Mouse (Mus musculus) intestine, embryonic 15.5 days (tissue): ENCODE data around the gene Ccdc187. TPM values are rescaled to one million over a fixed set of nuclear protein-coding genes. Genes with fewer than 3 reads are reported as not detected.

Source experiments
- ATAC-seq: fragments of 200-750 bp; cut with Nextera tagmentation; 2 replicates; pipeline ENCODE4 v1.8.0; 2017; ENCODE audit warnings: moderate TSS enrichment, moderate library complexity
- H3K27ac ChIP-seq: fragments of 300-500 bp; sonication (generic); 2 replicates; pipeline ENCODE4 v1.5.1; 2015; ENCODE audit warnings: mild to moderate bottlenecking, inconsistent platforms
- H3K27me3 ChIP-seq: fragments of 300-500 bp; sonication (generic); replicated peaks from 2 replicates; pipeline ENCODE4 v1.6.1; 2015; ENCODE audit warnings: inconsistent platforms
- H3K36me3 ChIP-seq: fragments of 300-500 bp; sonication (generic); 2 replicates; pipeline ENCODE4 v1.6.1; 2015; ENCODE audit warnings: inconsistent platforms
- H3K4me1 ChIP-seq: fragments of 300-500 bp; sonication (generic); replicated peaks from 2 replicates; pipeline ENCODE4 v1.6.1; 2015; ENCODE audit warnings: inconsistent platforms
- H3K4me2 ChIP-seq: fragments of 300-500 bp; sonication (generic); replicated peaks from 2 replicates; pipeline ENCODE4 v1.6.1; 2015; ENCODE audit warnings: mild to moderate bottlenecking, inconsistent platforms
- H3K4me3 ChIP-seq: fragments of 300-500 bp; sonication (generic); replicated peaks from 2 replicates; pipeline ENCODE4 v1.5.1; 2015; ENCODE audit warnings: inconsistent platforms
- H3K9ac ChIP-seq: fragments of 300-500 bp; sonication (generic); 2 replicates; pipeline ENCODE4 v1.6.1; 2015; ENCODE audit warnings: inconsistent platforms
- H3K9me3 ChIP-seq: fragments of 300-500 bp; sonication (generic); 2 replicates; pipeline ENCODE4 v1.6.1; 2016; ENCODE audit warnings: inconsistent platforms
- WGBS: fragments of 180-500 bp; shearing (Covaris S2); methylation state at CpG from one replicate; pipeline ENCODE4 v1.1.7; 2015; 5-methylcytosine and 5-hydroxymethylcytosine counted together
- polyA plus RNA-seq: library from polyadenylated mRNA; unstranded; fragments of >200 nt; fragmentation: Nextera tagmentation; extraction: Ambion mirVana; gene quantifications from 2 replicates; pipeline ENCODE4 v1.2.1, GENCODE M21; 2015

Ccdc187 gene
- polyA plus RNA-seq, 1 experiment from 2014 or later: 0.36 TPM

- ATAC-seq: no peak
- Histone ChIP-seq H3K4me1 (peaks cover 42% of the 10 kb centered on the region), H3K4me3 (peak overlapping the region; percentile 74), H3K27ac (peak overlapping the region; percentile 92), H3K9me3 (no peaks in the 10 kb centered on the region), H3K36me3 (no peaks in the 10 kb centered on the region), H3K9ac (0 out of 2 replicates have a peak overlapping the region, but pooled peaks have one; percentile 92), H3K27me3 (no peaks in the 10 kb centered on the region), H3K4me2 (peak overlapping the region; percentile 77)
- WGBS: 43% methylated on average over 13 of the region's 13 CpGs
These were observed 20.1 kb upstream of the Ccdc187 start for GRCm38 (mm10) chr2:26314281-26315071.

GRCm38 (mm10) chr2:26313394-26313793 lies 19.0 kb upstream of the Ccdc187 start:
- ATAC-seq: no peak
- H3K9me3 ChIP-seq: no peaks in the 10 kb centered on the region
- WGBS: 84% methylated on average over 1 of the region's 1 CpGs
- no peak overlapping the region for H3K9ac ChIP-seq
- H3K4me3 ChIP-seq: no peak overlapping the region
- H3K4me2 ChIP-seq: no peak overlapping the region
- H3K27me3 ChIP-seq: no peaks in the 10 kb centered on the region
- H3K36me3 ChIP-seq: no peaks in the 10 kb centered on the region
- no peak overlapping the region for H3K27ac ChIP-seq
- peaks cover 46% of the 10 kb centered on the region for H3K4me1 ChIP-seq

- Histone ChIP-seq H3K27me3 (no peaks in the 10 kb centered on the region), H3K27ac (no peak overlapping the region), H3K36me3 (no peaks in the 10 kb centered on the region), H3K4me3 (no peak overlapping the region), H3K4me2 (no peak overlapping the region), H3K9ac (no peak overlapping the region), H3K4me1 (peaks cover 43% of the 10 kb centered on the region), H3K9me3 (no peaks in the 10 kb centered on the region)
- ATAC-seq: no peak
- whole genome bisulfite sequencing: 62% methylated on average over 2 of the region's 2 CpGs
These were observed 18.5 kb upstream of the Ccdc187 start for GRCm38 (mm10) chr2:26312812-26313211.

- no peaks in the 10 kb centered on the region for H3K27me3 ChIP-seq
- H3K27ac ChIP-seq: no peak overlapping the region
These were observed 17.6 kb upstream of the Ccdc187 start for GRCm38 (mm10) chr2:26311936-26312335.

GRCm38 (mm10) chr2:26309739-26310138 lies 15.4 kb upstream of the Ccdc187 start:
- H3K36me3 ChIP-seq: no peaks in the 10 kb centered on the region
- no peak overlapping the region for H3K9ac ChIP-seq
- WGBS: 17% methylated on average over 10 of the region's 10 CpGs
- no peak overlapping the region; the same call in 1 of the 2 replicates for H3K4me2 ChIP-seq
- no peak overlapping the region for H3K4me3 ChIP-seq
- no peaks in the 10 kb centered on the region for H3K27me3 ChIP-seq
- H3K4me1 ChIP-seq: peaks cover 23% of the 10 kb centered on the region
- no peaks in the 10 kb centered on the region for H3K9me3 ChIP-seq
- ATAC-seq: peak; percentile 82
- H3K27ac ChIP-seq: peak overlapping the region; percentile 72

More at GRCm38 (mm10) chr2:26311936-26312335, 17.6 kb upstream of the Ccdc187 start:
- WGBS: 67% methylated on average over 5 of the region's 5 CpGs
- no peak overlapping the region for H3K4me3 ChIP-seq
- peaks cover 34% of the 10 kb centered on the region for H3K4me1 ChIP-seq
- no peak for ATAC-seq
- no peaks in the 10 kb centered on the region for H3K9me3 ChIP-seq
- 0 out of 2 replicates have a peak overlapping the region, but pooled peaks have one; percentile 1 for H3K9ac ChIP-seq
- H3K4me2 ChIP-seq: no peak overlapping the region
- H3K36me3 ChIP-seq: no peaks in the 10 kb centered on the region

GRCm38 (mm10) chr2:26306702-26307101 lies 12.3 kb upstream of the Ccdc187 start:
- no peaks in the 10 kb centered on the region for H3K9me3 ChIP-seq

GRCm38 (mm10) chr2:26305555-26305954 lies 11.2 kb upstream of the Ccdc187 start:
- no peak overlapping the region for H3K4me2 ChIP-seq
- no peak overlapping the region for H3K4me3 ChIP-seq
- H3K27me3 ChIP-seq: no peaks in the 10 kb centered on the region
- no peaks in the 10 kb centered on the region for H3K36me3 ChIP-seq
- no peaks in the 10 kb centered on the region for H3K9me3 ChIP-seq
- H3K9ac ChIP-seq: no peak overlapping the region
- peaks cover 11% of the 10 kb centered on the region; the same call in 1 of the 2 replicates for H3K4me1 ChIP-seq
- ATAC-seq: no peak
- 77% methylated on average over 2 of the region's 2 CpGs for WGBS
- no peak overlapping the region for H3K27ac ChIP-seq

More at GRCm38 (mm10) chr2:26306702-26307101, 12.3 kb upstream of the Ccdc187 start:
- WGBS: 91% methylated on average over 3 of the region's 3 CpGs
- Histone ChIP-seq H3K27ac (no peak overlapping the region), H3K4me1 (peaks cover 12% of the 10 kb centered on the region; the same call in 1 of the 2 replicates), H3K27me3 (no peaks in the 10 kb centered on the region), H3K4me2 (no peak overlapping the region), H3K36me3 (no peaks in the 10 kb centered on the region), H3K4me3 (no peak overlapping the region), H3K9ac (no peak overlapping the region)
- no peak for ATAC-seq

- 63% methylated on average over 1 of the region's 1 CpGs for WGBS
- Histone ChIP-seq H3K9ac (no peak overlapping the region), H3K4me1 (peaks cover 7% of the 10 kb centered on the region; the same call in 1 of the 2 replicates), H3K36me3 (no peaks in the 10 kb centered on the region), H3K27ac (no peak overlapping the region), H3K4me3 (no peak overlapping the region), H3K9me3 (no peaks in the 10 kb centered on the region), H3K4me2 (no peak overlapping the region), H3K27me3 (0 out of 2 replicates have a peak, but pooled peaks cover 4% of the 10 kb centered on the region)
- ATAC-seq: no peak
These were observed 10.4 kb upstream of the Ccdc187 start for GRCm38 (mm10) chr2:26304711-26305110.

- 84% methylated on average over 10 of the region's 10 CpGs for WGBS
These were observed 7.7 kb upstream of the Ccdc187 start for GRCm38 (mm10) chr2:26302005-26302503.

GRCm38 (mm10) chr2:26300808-26301174 lies 6.4 kb upstream of the Ccdc187 start:
- Histone ChIP-seq H3K36me3 (no peaks in the 10 kb centered on the region), H3K27me3 (0 out of 2 replicates have a peak, but pooled peaks cover 10% of the 10 kb centered on the region), H3K4me1 (peaks cover 12% of the 10 kb centered on the region; the same call in 1 of the 2 replicates), H3K4me2 (no peak overlapping the region), H3K9me3 (no peaks in the 10 kb centered on the region), H3K9ac (no peak overlapping the region), H3K27ac (peak overlapping the region; percentile 54; the same call in 1 of the 2 replicates), H3K4me3 (no peak overlapping the region)
- ATAC-seq: peak; percentile 30; the same call in 1 of the 2 replicates
- WGBS: 1% methylated on average over 3 of the region's 3 CpGs

More at GRCm38 (mm10) chr2:26302005-26302503, 7.7 kb upstream of the Ccdc187 start:
- Histone ChIP-seq H3K27ac (no peak overlapping the region), H3K4me2 (no peak overlapping the region), H3K4me3 (no peak overlapping the region), H3K27me3 (0 out of 2 replicates have a peak, but pooled peaks cover 10% of the 10 kb centered on the region), H3K36me3 (no peaks in the 10 kb centered on the region), H3K9ac (no peak overlapping the region), H3K9me3 (no peaks in the 10 kb centered on the region), H3K4me1 (peaks cover 8% of the 10 kb centered on the region; the same call in 1 of the 2 replicates)
- no peak for ATAC-seq

- peak overlapping the region; percentile 8; the same call in 1 of the 2 replicates for H3K9ac ChIP-seq
- peak; percentile 59 for ATAC-seq
- H3K36me3 ChIP-seq: no peaks in the 10 kb centered on the region
- H3K4me3 ChIP-seq: no peak overlapping the region
- 51% methylated on average over 5 of the region's 5 CpGs for WGBS
- 0 out of 2 replicates have a peak overlapping the region, but pooled peaks have one; percentile 28 for H3K4me2 ChIP-seq
- no peaks in the 10 kb centered on the region for H3K9me3 ChIP-seq
- H3K27me3 ChIP-seq: 0 out of 2 replicates have a peak, but pooled peaks cover 10% of the 10 kb centered on the region
- peaks cover 12% of the 10 kb centered on the region; the same call in 1 of the 2 replicates for H3K4me1 ChIP-seq
- H3K27ac ChIP-seq: peak overlapping the region; percentile 54
These were observed 5.9 kb upstream of the Ccdc187 start for GRCm38 (mm10) chr2:26300161-26300807.

GRCm38 (mm10) chr2:26299336-26299735 lies 5.0 kb upstream of the Ccdc187 start:
- Histone ChIP-seq H3K27ac (peak overlapping the region; percentile 54; the same call in 1 of the 2 replicates), H3K4me1 (peaks cover 12% of the 10 kb centered on the region; the same call in 1 of the 2 replicates), H3K36me3 (no peaks in the 10 kb centered on the region), H3K9me3 (no peaks in the 10 kb centered on the region), H3K27me3 (0 out of 2 replicates have a peak, but pooled peaks cover 10% of the 10 kb centered on the region), H3K4me3 (no peak overlapping the region), H3K4me2 (peak overlapping the region; percentile 28; the same call in 1 of the 2 replicates), H3K9ac (no peak overlapping the region)
- 46% methylated on average over 7 of the region's 7 CpGs for WGBS
- ATAC-seq: no peak
